Mouse (Mus musculus): Measurements from ENCODE around the gene Vamp5.
A peak's percentile ranks its signal among the peaks of the same experiment; 100 is the strongest.

GRCm38 (mm10) chr6:72345074-72345567, 35.1 kb downstream of the Vamp5 start, which contains the start of gene Usp39:
- TF ChIP-seq CTCF (IDR thresholded peaks at IDR 0.05; ENCODE audit: low read depth) (peak; percentile 39), EP300 (optimal IDR thresholded peaks at IDR 0.05) (no peak)
